Mouse (Mus musculus) spleen, embryonic (tissue): ENCODE results near the gene Klf6.

Source experiments
- CTCF ChIA-PET: fragments of 350-600 bp; sonication (Branson Sonifier 250); formaldehyde crosslinking; loops from one replicate; lab custom pipeline; 2022; lab: Charles Lee

Klf6 gene

GRCm38 (mm10) chr13:5862626-5863407, 1.5 kb downstream of the Klf6 start:
- CTCF ChIA-PET, result no interaction called here

- CTCF ChIA-PET, result no interaction called here
These were observed 2.2 kb downstream of the Klf6 start for GRCm38 (mm10) chr13:5863408-5863891.

- CTCF ChIA-PET, result interaction anchor here (0.7 kb wide), 1 partner anchor 8 kb away, joined by 4 read pairs; no protein-coding TSS in a partner anchor
These were observed 3.2 kb downstream of the Klf6 start for GRCm38 (mm10) chr13:5864265-5865097.

GRCm38 (mm10) chr13:5865098-5865415, 3.8 kb downstream of the Klf6 start:
- CTCF ChIA-PET, result no interaction called here

GRCm38 (mm10) chr13:5866091-5866490, 4.8 kb downstream of the Klf6 start:
- CTCF ChIA-PET, result no interaction called here

- CTCF ChIA-PET, result no interaction called here
These were observed 5.2 kb downstream of the Klf6 start for GRCm38 (mm10) chr13:5866532-5866931.

- CTCF ChIA-PET, result no interaction called here
These were observed 7.1 kb downstream of the Klf6 start for GRCm38 (mm10) chr13:5868376-5868775.

- CTCF ChIA-PET, result no interaction called here
These were observed 8.2 kb downstream of the Klf6 start for GRCm38 (mm10) chr13:5869433-5869832.

- CTCF ChIA-PET, result interaction anchor here (0.6 kb wide), 1 partner anchor 17 kb away, joined by 3 read pairs; no protein-coding TSS in a partner anchor
These were observed 8.6 kb downstream of the Klf6 start for GRCm38 (mm10) chr13:5869842-5870241.

- CTCF ChIA-PET, result interaction anchor here (0.6 kb wide), 2 partner anchors 9 to 17 kb away, joined by 3 read pairs; no protein-coding TSS in a partner anchor
These were observed 9.3 kb downstream of the Klf6 start for GRCm38 (mm10) chr13:5870382-5871272.

- CTCF ChIA-PET, result interaction anchor here (0.6 kb wide), 1 partner anchor 9 kb away, joined by 3 read pairs; no protein-coding TSS in a partner anchor
These were observed 10.1 kb downstream of the Klf6 start for GRCm38 (mm10) chr13:5871414-5871813.

GRCm38 (mm10) chr13:5873681-5874080, 12.4 kb downstream of the Klf6 start:
- CTCF ChIA-PET, result no interaction called here

GRCm38 (mm10) chr13:5875478-5875877, 14.2 kb downstream of the Klf6 start:
- CTCF ChIA-PET, result no interaction called here

- CTCF ChIA-PET, result no interaction called here
These were observed 17.5 kb downstream of the Klf6 start for GRCm38 (mm10) chr13:5878748-5879147.

- CTCF ChIA-PET, result interaction anchor here (0.6 kb wide), 1 partner anchor 17 kb away, joined by 3 read pairs; no protein-coding TSS in a partner anchor
These were observed 25.5 kb downstream of the Klf6 start for GRCm38 (mm10) chr13:5886810-5887209.

- CTCF ChIA-PET, result no interaction called here
These were observed 26.9 kb downstream of the Klf6 start for GRCm38 (mm10) chr13:5888164-5888563.

GRCm38 (mm10) chr13:5888731-5889130, 27.4 kb downstream of the Klf6 start:
- CTCF ChIA-PET, result no interaction called here

- CTCF ChIA-PET, result no interaction called here
These were observed 28.8 kb downstream of the Klf6 start for GRCm38 (mm10) chr13:5890035-5890434.

GRCm38 (mm10) chr13:5892684-5893447, 31.6 kb downstream of the Klf6 start:
- CTCF ChIA-PET, result no interaction called here

- CTCF ChIA-PET, result no interaction called here
These were observed 33.6 kb downstream of the Klf6 start for GRCm38 (mm10) chr13:5894910-5895309.
